Mouse (Mus musculus): ENCODE results near the gene Npy4r. TPM values are rescaled to one million over a fixed set of nuclear protein-coding genes. Genes with fewer than 3 reads are reported as not detected.

The Npy4r gene
- total and polyA plus RNA-seq, 3 experiments = not detected

- Histone ChIP-seq H3K9me3 (replicated peaks; ENCODE audit: insufficient read depth, low read length) (no peaks in the 10 kb centered on the region), H3K27ac (ENCODE audit: control insufficient read depth, low read depth, low read length) (no peak overlapping the region), H3K9ac (ENCODE audit: control insufficient read depth, low read depth, low read length, poor library complexity, severe bottlenecking) (no peak overlapping the region), H3K4me1 (ENCODE audit: control insufficient read depth in 1 of 2, insufficient read depth in 2 of 2, low read length in 2 of 2) (no peaks in the 10 kb centered on the region), H3K79me2 (ENCODE audit: control insufficient read depth, insufficient read depth, low read length, poor library complexity) (no peaks in the 10 kb centered on the region), H3K36me3 (ENCODE audit: control insufficient read depth in 1 of 2, insufficient read depth in 2 of 2, low read length in 2 of 2) (no peaks in the 10 kb centered on the region), H3K4me3 (ENCODE audit: control insufficient read depth in 1 of 2, insufficient read depth in 1 of 2, low read depth in 2 of 2, low read length in 2 of 2) (no peak overlapping the region), H3K27me3 (ENCODE audit: control insufficient read depth in 1 of 2, insufficient read depth in 2 of 2, low read length in 2 of 2) (no peaks in the 10 kb centered on the region; a peak in 1 of 4 replicates)
- TF ChIP-seq MAZ (IDR thresholded peaks at IDR 0.05; ENCODE audit: low read depth, low read length) (no peak), GATA1 (IDR thresholded peaks at IDR 0.05; ENCODE audit: low read depth, low read length) (no peak), BHLHE40 (IDR thresholded peaks at IDR 0.05; ENCODE audit: borderline replicate concordance, low read depth, low read length) (no peak), HCFC1 (IDR thresholded peaks at IDR 0.05; ENCODE audit: low read depth, low read length) (no peak), TCF12 (IDR thresholded peaks at IDR 0.05; ENCODE audit: low read depth, low read length) (no peak), SMC3 (IDR thresholded peaks at IDR 0.05; ENCODE audit: low read depth, low read length) (peak; percentile 58), MXI1 (IDR thresholded peaks at IDR 0.05; ENCODE audit: low read depth, low read length) (no peak), UBTF (IDR thresholded peaks at IDR 0.05; ENCODE audit: borderline replicate concordance, insufficient read depth, low read depth, low read length) (no peak), EP300 (IDR thresholded peaks at IDR 0.05; ENCODE audit: low read depth in 1 of 2, low read length in 2 of 2) (no peak), ELF1 (IDR thresholded peaks at IDR 0.05; ENCODE audit: low read depth, low read length) (no peak), TAL1 (IDR thresholded peaks at IDR 0.05; ENCODE audit: low read length) (no peak), GABPA (IDR thresholded peaks at IDR 0.05; ENCODE audit: low read depth, low read length) (no peak), MEF2A (IDR thresholded peaks at IDR 0.05; ENCODE audit: extremely low read depth, insufficient replicate concordance, low read depth, low read length, poor library complexity, severe bottlenecking) (no peak), CTCF (IDR thresholded peaks at IDR 0.05 in 2 of 3, conservative IDR thresholded peaks at IDR 0.05 in 1 of 3; ENCODE audit: control insufficient read depth in 1 of 3, insufficient read depth in 1 of 3, low read depth in 2 of 3, low read length in 3 of 3, poor library complexity in 1 of 3, severe bottlenecking in 1 of 3) (peak; percentile 52 to 70 (median 56)), ZKSCAN1 (IDR thresholded peaks at IDR 0.05; ENCODE audit: low read depth, low read length) (no peak), POLR2AphosphoS5 (IDR thresholded peaks at IDR 0.05; ENCODE audit: borderline replicate concordance, low read depth, low read length) (no peak)
- peak; percentile 14 for DNase-seq (ENCODE audit: low read depth, low spot score)
These were observed 45.8 kb downstream of the Npy4r start for GRCm38 (mm10) chr14:34106389-34107062.

GRCm38 (mm10) chr14:34104892-34105291, 47.4 kb downstream of the Npy4r start:
- Histone ChIP-seq H3K9me3 (replicated peaks; ENCODE audit: insufficient read depth, low read length) (no peaks in the 10 kb centered on the region), H3K36me3 (ENCODE audit: control insufficient read depth in 1 of 2, insufficient read depth in 2 of 2, low read length in 2 of 2) (no peaks in the 10 kb centered on the region), H3K9ac (ENCODE audit: control insufficient read depth, low read depth, low read length, poor library complexity, severe bottlenecking) (no peak overlapping the region), H3K4me1 (ENCODE audit: control insufficient read depth in 1 of 2, insufficient read depth in 2 of 2, low read length in 2 of 2) (no peaks in the 10 kb centered on the region), H3K27me3 (ENCODE audit: control insufficient read depth in 1 of 2, insufficient read depth in 2 of 2, low read length in 2 of 2) (no peaks in the 10 kb centered on the region; a peak in 1 of 4 replicates), H3K79me2 (ENCODE audit: control insufficient read depth, insufficient read depth, low read length, poor library complexity) (no peaks in the 10 kb centered on the region), H3K27ac (ENCODE audit: control insufficient read depth, low read depth, low read length) (no peak overlapping the region), H3K4me3 (ENCODE audit: control insufficient read depth in 1 of 2, insufficient read depth in 1 of 2, low read depth in 2 of 2, low read length in 2 of 2) (no peak overlapping the region)
- DNase-seq (ENCODE audit: low read depth, low spot score) = peak; percentile 6
- TF ChIP-seq USF2 (IDR thresholded peaks at IDR 0.05; ENCODE audit: borderline replicate concordance in 1 of 2, insufficient read depth in 1 of 2, low read depth in 1 of 2, low read length in 2 of 2) = no peak
- TF ChIP-seq MYC (IDR thresholded peaks at IDR 0.05; ENCODE audit: low read depth, low read length) = no peak
- TF ChIP-seq RAD21 (IDR thresholded peaks at IDR 0.05; ENCODE audit: low read depth, low read length) = peak; percentile 11
- peak; percentile 7 to 50 (median 42); a peak in 4 of 6 replicates for TF ChIP-seq CTCF (IDR thresholded peaks at IDR 0.05 in 2 of 3, conservative IDR thresholded peaks at IDR 0.05 in 1 of 3; ENCODE audit: control insufficient read depth in 1 of 3, insufficient read depth in 1 of 3, low read depth in 2 of 3, low read length in 3 of 3, poor library complexity in 1 of 3, severe bottlenecking in 1 of 3)
- TF ChIP-seq ZMIZ1 (IDR thresholded peaks at IDR 0.05; ENCODE audit: low read depth, low read length) = no peak
